Mouse (Mus musculus) liver, postnatal 0 days (tissue): ENCODE measurements around the gene Gm21411. TPM values are rescaled to one million over a fixed set of nuclear protein-coding genes. Genes with fewer than 3 reads are reported as not detected.

Source experiments
- polyA plus RNA-seq: library from polyadenylated mRNA; unstranded; fragments of >200 nt; fragmentation: Nextera tagmentation; extraction: Ambion mirVana; gene quantifications from 2 replicates; pipeline ENCODE4 v1.2.1, GENCODE M21; 2015

Gm21411 gene
- polyA plus RNA-seq, 1 experiment from 2014 or later: not detected

Other genes starting within 250 kb of the Gm21411 start
- not detected in 2 replicates for gene Zfp989, start 62.4 kb upstream of the Gm21411 start, polyA plus RNA-seq
- gene Rex2, start 112.3 kb upstream of the Gm21411 start, polyA plus RNA-seq: 0.04 TPM in 1 of 2 replicates, not detected in the other
- gene Zfp991, start 222.4 kb upstream of the Gm21411 start, polyA plus RNA-seq: 2.0 and 2.2 TPM in 2 replicates